Mouse (Mus musculus) lung, embryonic 14.5 days (tissue): ENCODE results near the gene Efnb3. TPM values are rescaled to one million over a fixed set of nuclear protein-coding genes. Genes with fewer than 3 reads are reported as not detected.
"Not testable (repeated sequence)": the region's sequence is repeated elsewhere in the genome, so short reads cannot be mapped to it uniquely, and the experiment has no call there.

ENCODE experiments used
- ATAC-seq: fragments of 200-750 bp; cut with Nextera tagmentation; 2 replicates; pipeline ENCODE4 v1.8.0; 2017; ENCODE audit warnings: mild to moderate bottlenecking, moderate TSS enrichment, moderate library complexity; ENCODE audit not compliant: insufficient read depth
- DNase-seq: peaks from one replicate; pipeline ENCODE4 v3.0.0-alpha.2; 2015
- H3K27ac ChIP-seq: fragments of 300-500 bp; sonication (generic); 2 replicates; pipeline ENCODE4 v1.5.1; 2014; ENCODE audit warnings: low read depth, mild to moderate bottlenecking, moderate library complexity
- H3K27me3 ChIP-seq: fragments of 300-500 bp; sonication (generic); 2 replicates; pipeline ENCODE4 v1.6.1; 2014; ENCODE audit warnings: low read length, control low read depth; ENCODE audit not compliant: insufficient read depth
- H3K36me3 ChIP-seq: fragments of 300-500 bp; sonication (generic); 2 replicates; pipeline ENCODE4 v1.6.1; 2014; ENCODE audit warnings: control low read depth; ENCODE audit not compliant: insufficient read depth
- H3K4me1 ChIP-seq: fragments of 300-500 bp; sonication (generic); 2 replicates; pipeline ENCODE4 v1.6.1; 2014; ENCODE audit warnings: antibody characterized with exemption, control low read depth; ENCODE audit not compliant: insufficient read depth
- H3K4me2 ChIP-seq: fragments of 300-500 bp; sonication (generic); 2 replicates; pipeline ENCODE4 v1.6.1; 2014; ENCODE audit warnings: mild to moderate bottlenecking
- H3K4me3 ChIP-seq: fragments of 300-500 bp; sonication (generic); 2 replicates; pipeline ENCODE4 v1.5.1; 2014; ENCODE audit warnings: low read depth, low read length
- H3K9ac ChIP-seq: fragments of 300-500 bp; sonication (generic); 2 replicates; pipeline ENCODE4 v1.6.1; 2014
- H3K9me3 ChIP-seq: fragments of 300-500 bp; sonication (generic); 2 replicates; pipeline ENCODE4 v1.6.1; 2016; ENCODE audit warnings: low read depth, low read length, control low read depth
- CTCF ChIP-seq: IDR thresholded peaks from 2 replicates; pipeline ENCODE4 v1.5.1; 2016; ENCODE audit warnings: antibody characterized with exemption, low read depth
- WGBS: fragments of 180-500 bp; shearing (Covaris S2); extraction: QIAGEN DNeasy Blood & Tissue Kit; methylation state at CpG from one replicate; pipeline ENCODE4 v1.1.7; 2014; 5-methylcytosine and 5-hydroxymethylcytosine counted together
- polyA plus RNA-seq: library from polyadenylated mRNA; unstranded; fragments of >200 nt; fragmentation: Nextera tagmentation; extraction: Ambion mirVana; gene quantifications from 2 replicates; pipeline ENCODE4 v1.2.1, GENCODE M21; 2014

The Efnb3 gene
- polyA plus RNA-seq, 1 experiment from 2014 or later, result 2.8 TPM

- Histone ChIP-seq H3K9ac (no peak overlapping the region), H3K4me3 (no peak overlapping the region), H3K36me3 (no peaks in the 10 kb centered on the region), H3K9me3 (no peaks in the 10 kb centered on the region), H3K4me2 (no peak overlapping the region), H3K27me3 (0 out of 2 replicates have a peak, but pooled peaks cover 4% of the 10 kb centered on the region), H3K4me1 (no peaks in the 10 kb centered on the region), H3K27ac (no peak overlapping the region)
- WGBS, result 21% methylated on average over 14 of the region's 14 CpGs
- DNase-seq (peak; percentile 34), ATAC-seq (no peak)
- no peak for TF ChIP-seq CTCF
These were observed 7.2 kb downstream of the Efnb3 start for GRCm38 (mm10) chr11:69552622-69553340.

GRCm38 (mm10) chr11:69551310-69551709, 8.7 kb downstream of the Efnb3 start:
- WGBS, result 66% methylated on average over 4 of the region's 4 CpGs
- no peak overlapping the region for H3K4me3 ChIP-seq
- H3K27me3 ChIP-seq, result 0 out of 2 replicates have a peak, but pooled peaks cover 4% of the 10 kb centered on the region
- no peak overlapping the region for H3K9ac ChIP-seq
- H3K4me1 ChIP-seq, result no peaks in the 10 kb centered on the region
- H3K36me3 ChIP-seq, result no peaks in the 10 kb centered on the region
- H3K9me3 ChIP-seq, result no peaks in the 10 kb centered on the region
- TF ChIP-seq CTCF, result no peak
- no peak for ATAC-seq
- no peak overlapping the region for H3K4me2 ChIP-seq
- H3K27ac ChIP-seq, result no peak overlapping the region
- peak; percentile 6 for DNase-seq

GRCm38 (mm10) chr11:69549060-69549656, 10.8 kb downstream of the Efnb3 start, which contains the start of gene Dnah2:
Gene Dnah2, minus strand, starts transcription at chr11:69549110.
- ATAC-seq (no peak), DNase-seq (no peak)
- H3K27ac ChIP-seq, result no peak within 1 kb of the TSS
- H3K4me2 ChIP-seq, result no peak within 1 kb of the TSS
- no peaks in the 10 kb centered on the region for H3K9me3 ChIP-seq
- no peak within 1 kb of the TSS for H3K9ac ChIP-seq
- H3K36me3 ChIP-seq, result no peaks in the 10 kb centered on the region
- WGBS, result 33% methylated on average over 12 of the region's 12 CpGs
- H3K4me3 ChIP-seq, result no peak within 1 kb of the TSS
- H3K27me3 ChIP-seq, result 0 out of 2 replicates have a peak, but pooled peaks cover 4% of the 10 kb centered on the region
- TF ChIP-seq CTCF, result no peak
- H3K4me1 ChIP-seq, result no peaks in the 10 kb centered on the region

- peak overlapping the region; percentile 82 for H3K27ac ChIP-seq
- H3K36me3 ChIP-seq, result no peaks in the 10 kb centered on the region
- H3K27me3 ChIP-seq, result 0 out of 2 replicates have a peak, but pooled peaks cover 4% of the 10 kb centered on the region
- H3K9me3 ChIP-seq, result no peaks in the 10 kb centered on the region
- TF ChIP-seq CTCF, result peak; percentile 65
- DNase-seq (peak; percentile 76), ATAC-seq (peak; percentile 49)
- H3K4me2 ChIP-seq, result peak overlapping the region; percentile 99
- WGBS, result 3% methylated on average over 15 of the region's 15 CpGs
- H3K4me3 ChIP-seq, result peak overlapping the region; percentile 43
- H3K9ac ChIP-seq, result peak overlapping the region; percentile 71
- H3K4me1 ChIP-seq, result no peaks in the 10 kb centered on the region
These were observed 12.9 kb downstream of the Efnb3 start for GRCm38 (mm10) chr11:69547071-69547470.

GRCm38 (mm10) chr11:69546423-69547053, 13.5 kb downstream of the Efnb3 start:
- DNase-seq (peak; percentile 89), ATAC-seq (peak; percentile 85)
- H3K4me3 ChIP-seq, result peak overlapping the region; percentile 43
- peak overlapping the region; percentile 71 for H3K9ac ChIP-seq
- H3K27ac ChIP-seq, result peak overlapping the region; percentile 82
- peak overlapping the region; percentile 99 for H3K4me2 ChIP-seq
- H3K4me1 ChIP-seq, result no peaks in the 10 kb centered on the region
- TF ChIP-seq CTCF, result peak; percentile 59
- under 1% methylated on average over 44 of the region's 44 CpGs for WGBS
- no peaks in the 10 kb centered on the region for H3K36me3 ChIP-seq
- H3K27me3 ChIP-seq, result 0 out of 2 replicates have a peak, but pooled peaks cover 4% of the 10 kb centered on the region
- H3K9me3 ChIP-seq, result no peaks in the 10 kb centered on the region

- H3K4me3 ChIP-seq, result peak overlapping the region; percentile 43
- H3K36me3 ChIP-seq, result no peaks in the 10 kb centered on the region
- H3K27me3 ChIP-seq, result 0 out of 2 replicates have a peak, but pooled peaks cover 4% of the 10 kb centered on the region
- ATAC-seq, result peak; percentile 13; the same call in 1 of the 2 replicates
- no peaks in the 10 kb centered on the region for H3K4me1 ChIP-seq
- peak; percentile 48 for DNase-seq
- WGBS, result 14% methylated on average over 7 of the region's 7 CpGs
- no peak; the same call in 1 of the 2 replicates for TF ChIP-seq CTCF
- H3K9me3 ChIP-seq, result no peaks in the 10 kb centered on the region
- peak overlapping the region; percentile 99 for H3K4me2 ChIP-seq
- H3K27ac ChIP-seq, result peak overlapping the region; percentile 82
- peak overlapping the region; percentile 71 for H3K9ac ChIP-seq
These were observed 14.0 kb downstream of the Efnb3 start for GRCm38 (mm10) chr11:69545957-69546356.

- H3K27me3 ChIP-seq, result 0 out of 2 replicates have a peak, but pooled peaks cover under 1% of the 10 kb centered on the region
- TF ChIP-seq CTCF, result no peak
- no peaks in the 10 kb centered on the region for H3K36me3 ChIP-seq
- no peak overlapping the region for H3K4me3 ChIP-seq
- no peaks in the 10 kb centered on the region for H3K4me1 ChIP-seq
- H3K9ac ChIP-seq, result no peak overlapping the region
- H3K27ac ChIP-seq, result no peak overlapping the region
- H3K9me3 ChIP-seq, result no peaks in the 10 kb centered on the region
- whole genome bisulfite sequencing, result 31% methylated on average over 3 of the region's 3 CpGs
- no peak overlapping the region for H3K4me2 ChIP-seq
- no peak for DNase-seq
- no peak for ATAC-seq
These were observed 16.4 kb downstream of the Efnb3 start for GRCm38 (mm10) chr11:69543598-69543997.

GRCm38 (mm10) chr11:69541741-69542140, 18.3 kb downstream of the Efnb3 start:
- not testable (repeated sequence) for H3K27me3 ChIP-seq, H3K4me2 ChIP-seq, H3K9ac ChIP-seq, DNase-seq, H3K36me3 ChIP-seq, H3K27ac ChIP-seq, H3K4me3 ChIP-seq, H3K9me3 ChIP-seq, H3K4me1 ChIP-seq, ATAC-seq
- WGBS, result 58% methylated on average over 1 of the region's 3 CpGs
